Mouse (Mus musculus) E14TG2a.4 (cell line): Measurements from ENCODE around the gene Selenon.
"Not testable (repeated sequence)": the region's sequence is repeated elsewhere in the genome, so short reads cannot be mapped to it uniquely, and the experiment has no call there.

Experiments used
- H3K27me3 ChIP-seq: 2 replicates; pipeline ENCODE4 v1.6.1; 2014; ENCODE audit warnings: low read length, control low read depth; ENCODE audit not compliant: insufficient read depth
- H3K36me3 ChIP-seq: 2 replicates; pipeline ENCODE4 v1.6.1; 2014; ENCODE audit warnings: low read length, control low read depth; ENCODE audit not compliant: insufficient read depth
- H3K4me1 ChIP-seq: replicated peaks from 2 replicates; pipeline ENCODE4 v1.6.1; 2014; ENCODE audit warnings: low read depth, low read length, control low read depth
- H3K4me3 ChIP-seq: replicated peaks from 2 replicates; pipeline ENCODE4 v1.5.1; 2014; ENCODE audit warnings: mild to moderate bottlenecking, low read length
- H3K9me3 ChIP-seq: 2 replicates; pipeline ENCODE4 v1.6.1; 2014; ENCODE audit warnings: low read length, control low read depth
- CTCF ChIP-seq: conservative IDR thresholded peaks from 2 replicates; pipeline ENCODE4 v1.5.1; 2014; ENCODE audit warnings: low read length
- NANOG ChIP-seq: IDR thresholded peaks from 2 replicates; pipeline ENCODE4 v1.6.1; 2014; ENCODE audit warnings: borderline replicate concordance, low read length, mixed read lengths
- POU5F1 ChIP-seq: IDR thresholded peaks from 2 replicates; pipeline ENCODE4 v1.6.1; 2014; ENCODE audit warnings: low read length, borderline replicate concordance

The Selenon gene

DNA sequence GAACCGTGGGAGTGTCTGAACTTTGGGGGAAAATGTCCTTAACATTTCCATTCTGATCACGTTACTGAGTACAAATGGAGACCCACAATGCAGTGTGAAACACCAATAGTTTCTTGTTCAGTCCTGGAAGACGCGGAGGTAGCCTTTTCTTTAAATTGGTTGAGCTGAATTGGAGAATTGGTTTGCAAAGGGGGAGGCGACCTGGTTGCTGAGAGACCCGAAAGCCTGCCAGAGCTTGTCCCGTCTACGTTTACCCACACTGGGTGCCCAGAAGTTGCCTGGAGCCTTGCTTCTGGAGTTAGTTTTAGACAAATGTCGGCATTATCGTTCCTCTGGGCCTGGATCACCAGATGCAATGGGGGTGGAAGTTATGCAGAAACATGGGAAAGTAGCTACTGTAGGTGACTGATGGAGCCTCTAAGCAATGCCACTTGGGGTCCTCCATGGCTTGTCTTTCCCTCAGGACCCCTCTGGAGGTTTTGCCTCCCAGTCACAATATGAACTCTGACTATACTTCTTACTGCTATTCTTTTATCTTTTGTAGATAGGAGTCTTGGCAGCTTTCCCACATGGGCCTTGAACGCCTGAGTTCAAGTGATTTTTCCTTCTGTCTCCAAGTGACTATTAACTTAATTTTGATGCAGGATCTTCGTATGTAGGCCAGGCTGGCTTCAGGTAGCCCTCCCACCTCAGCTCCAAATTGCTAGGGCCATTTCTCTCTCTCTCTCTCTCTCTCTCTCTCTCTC, 53.8 kb downstream of the Selenon start:
- Histone ChIP-seq H3K9me3 (no peaks in the 10 kb centered on the region), H3K4me1 (peaks cover 62% of the 10 kb centered on the region), H3K27me3 (peaks cover 30% of the 10 kb centered on the region), H3K4me3 (no peak overlapping the region), H3K36me3 (no peaks in the 10 kb centered on the region)
- TF ChIP-seq NANOG: no peak
- no peak for TF ChIP-seq POU5F1
- TF ChIP-seq CTCF: no peak

- H3K4me1 ChIP-seq: peaks cover 60% of the 10 kb centered on the region
- H3K9me3 ChIP-seq: no peaks in the 10 kb centered on the region
- no peaks in the 10 kb centered on the region for H3K36me3 ChIP-seq
- H3K4me3 ChIP-seq: peak overlapping the region; percentile 66
- H3K27me3 ChIP-seq: peaks cover 30% of the 10 kb centered on the region
- TF ChIP-seq NANOG (no peak), POU5F1 (no peak), CTCF (no peak)
Measured at GRCm38 (mm10) chr4:134497223-134497622, 54.7 kb downstream of the Selenon start.

- peak within 1 kb of the TSS; percentile 66 for H3K4me3 ChIP-seq
- H3K9me3 ChIP-seq: no peaks in the 10 kb centered on the region
- no peak for TF ChIP-seq POU5F1
- TF ChIP-seq NANOG: no peak
- TF ChIP-seq CTCF: no peak
- H3K4me1 ChIP-seq: peaks cover 60% of the 10 kb centered on the region
- no peaks in the 10 kb centered on the region for H3K36me3 ChIP-seq
- H3K27me3 ChIP-seq: peaks cover 32% of the 10 kb centered on the region
Measured at GRCm38 (mm10) chr4:134496595-134497210, 55.3 kb downstream of the Selenon start, which contains the start of gene Paqr7. TSS of gene Paqr7 (plus strand) at chr4:134496697.

DNA sequence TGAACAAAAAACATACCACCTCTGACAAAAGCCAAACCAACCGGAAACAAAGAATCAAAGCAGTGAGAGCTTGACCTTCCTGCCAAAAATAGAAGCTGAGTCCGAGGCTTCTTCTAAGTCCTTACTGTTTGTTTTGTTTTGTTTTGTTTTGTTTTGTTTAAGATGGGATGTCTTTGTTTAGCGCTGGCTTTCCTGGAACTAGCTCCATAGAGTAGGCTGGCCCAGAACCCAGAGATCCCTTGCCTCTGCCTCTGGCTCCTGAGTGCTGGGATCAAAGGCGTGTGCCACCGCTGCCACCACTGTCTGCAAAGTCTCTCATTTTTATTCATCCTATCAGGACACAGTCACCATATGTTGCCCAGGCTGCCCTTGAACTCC, 56.4 kb downstream of the Selenon start:
- no peak for TF ChIP-seq CTCF
- no peak for TF ChIP-seq POU5F1
- no peak for TF ChIP-seq NANOG

DNA sequence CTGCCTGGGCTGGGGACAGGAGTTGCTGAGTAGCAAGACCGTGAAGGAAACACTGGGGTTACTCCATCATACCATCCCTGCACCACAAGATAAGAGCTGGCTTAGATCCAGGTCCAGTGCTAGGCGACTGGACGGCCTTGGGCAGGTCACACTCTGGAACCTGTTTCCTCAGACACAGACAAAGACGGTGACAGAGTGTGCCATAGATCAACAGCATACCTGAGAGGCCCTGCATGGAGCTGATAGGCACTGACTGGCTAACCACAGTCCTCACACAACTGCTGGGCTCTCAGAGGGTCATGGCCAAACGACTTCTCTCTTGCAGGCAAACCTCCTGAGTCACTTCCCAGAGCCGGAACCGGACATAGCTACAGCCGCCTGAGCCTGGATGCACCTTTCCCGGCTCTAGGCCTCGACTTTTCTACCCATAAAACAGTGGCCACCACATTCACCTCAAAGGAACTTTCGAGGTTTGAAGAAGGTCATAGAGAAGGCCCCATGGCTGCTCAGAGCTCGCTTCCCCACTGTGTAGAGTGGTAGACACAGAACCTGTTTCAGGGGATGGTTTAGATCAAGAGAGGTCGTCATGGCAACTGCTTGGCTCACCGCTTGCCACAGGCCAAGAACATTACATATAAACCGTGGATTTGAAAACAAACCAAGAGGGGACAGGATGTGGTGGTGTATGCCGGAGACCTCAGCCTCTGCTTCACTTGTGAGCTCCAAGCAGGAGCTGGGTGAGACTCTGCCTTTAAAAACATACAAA, 57.0 kb downstream of the Selenon start:
- Histone ChIP-seq H3K4me1 (peaks cover 54% of the 10 kb centered on the region), H3K27me3 (peaks cover 30% of the 10 kb centered on the region), H3K36me3 (no peaks in the 10 kb centered on the region), H3K9me3 (peaks cover 8% of the 10 kb centered on the region; the same call in 1 of the 2 replicates), H3K4me3 (no peak overlapping the region)
- TF ChIP-seq CTCF: no peak
- TF ChIP-seq POU5F1: no peak
- no peak for TF ChIP-seq NANOG

More for the DNA sequence above, 56.4 kb downstream of the Selenon start:
- Histone ChIP-seq H3K4me3 (no peak overlapping the region), H3K4me1 (peaks cover 56% of the 10 kb centered on the region), H3K36me3 (no peaks in the 10 kb centered on the region), H3K9me3 (peaks cover 2% of the 10 kb centered on the region; the same call in 1 of the 2 replicates), H3K27me3 (peaks cover 32% of the 10 kb centered on the region)

- H3K9me3 ChIP-seq, H3K4me3 ChIP-seq, H3K36me3 ChIP-seq: not testable (repeated sequence)
- peaks cover 30% of the 10 kb centered on the region for H3K27me3 ChIP-seq
- peaks cover 54% of the 10 kb centered on the region for H3K4me1 ChIP-seq
- peak; percentile 32; the same call in 1 of the 2 replicates for TF ChIP-seq POU5F1
Measured at GRCm38 (mm10) chr4:134494161-134494560, 57.8 kb downstream of the Selenon start.

- Histone ChIP-seq H3K27me3 (peaks cover 14% of the 10 kb centered on the region), H3K4me1 (peaks cover 51% of the 10 kb centered on the region), H3K36me3 (no peaks in the 10 kb centered on the region), H3K4me3 (no peak overlapping the region), H3K9me3 (peaks cover 8% of the 10 kb centered on the region; the same call in 1 of the 2 replicates)
- no peak for TF ChIP-seq CTCF
- no peak for TF ChIP-seq POU5F1
- no peak for TF ChIP-seq NANOG
Measured at GRCm38 (mm10) chr4:134491716-134492115, 60.2 kb downstream of the Selenon start.

GRCm38 (mm10) chr4:134489986-134490665, 61.8 kb downstream of the Selenon start:
- Histone ChIP-seq H3K27me3 (peaks cover 2% of the 10 kb centered on the region; the same call in 1 of the 2 replicates), H3K4me3 (no peak overlapping the region)
- TF ChIP-seq POU5F1: no peak
- no peak for TF ChIP-seq CTCF
- TF ChIP-seq NANOG: no peak

More at GRCm38 (mm10) chr4:134489986-134490665, 61.8 kb downstream of the Selenon start:
- Histone ChIP-seq H3K9me3 (peaks cover 8% of the 10 kb centered on the region; the same call in 1 of the 2 replicates), H3K36me3 (no peaks in the 10 kb centered on the region), H3K4me1 (peaks cover 43% of the 10 kb centered on the region)
